Mouse (Mus musculus): Measurements from ENCODE around the gene Ldhc. TPM values are rescaled to one million over a fixed set of nuclear protein-coding genes. Genes with fewer than 3 reads are reported as not detected.
"Not testable (repeated sequence)": the region's sequence is repeated elsewhere in the genome, so short reads cannot be mapped to it uniquely, and the experiment has no call there.

Gene Ldhc
- polyA plus RNA-seq (2014; fragmentation: Nextera tagmentation; extraction: Ambion mirVana) = not detected in 2 replicates

DNA sequence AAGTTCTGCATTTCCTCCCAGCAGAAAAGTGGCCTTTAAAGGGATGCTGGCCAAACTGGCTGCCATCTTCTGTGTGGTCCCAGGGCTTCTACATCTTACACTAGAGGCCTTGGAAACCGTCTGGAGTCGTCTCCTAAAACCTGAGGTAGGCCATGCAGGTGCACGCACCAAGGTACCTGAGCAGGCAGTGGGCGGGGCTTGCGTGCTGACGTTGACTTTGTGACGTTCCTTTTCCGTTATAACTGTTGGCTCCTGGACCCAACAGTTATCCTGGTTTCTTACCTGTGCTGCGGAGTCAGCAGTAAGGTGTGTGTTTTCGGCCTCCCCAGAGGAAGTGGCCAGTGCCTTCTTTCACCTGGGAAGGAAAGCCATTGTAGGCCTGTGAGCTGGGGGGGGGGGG is at the start of gene Ldhc:
Ldhc (plus strand) TSS at position 208 of the 400 bp plus-strand sequence.
- Histone ChIP-seq H3K4me1 (ENCODE audit: control insufficient read depth, insufficient read depth, low read length) (no peaks in the 10 kb centered on the region), H3K9me3 (replicated peaks; ENCODE audit: control insufficient read depth, low read length) (no peaks in the 10 kb centered on the region), H3K36me3 (ENCODE audit: control insufficient read depth, insufficient read depth, low read length) (no peaks in the 10 kb centered on the region), H3K27ac (ENCODE audit: low read depth, low read length) (no peak within 1 kb of the TSS), H3K27me3 (ENCODE audit: control insufficient read depth, insufficient read depth, low read length) (no peaks in the 10 kb centered on the region), H3K9ac (ENCODE audit: low read depth, low read length) (no peak within 1 kb of the TSS), H3K4me2 (no peak within 1 kb of the TSS), H3K4me3 (ENCODE audit: low read depth, low read length) (no peak within 1 kb of the TSS)
- no peak for ATAC-seq (replicated peaks; ENCODE audit: insufficient number of reproducible peaks, low FRiP score, low TSS enrichment)
- 39% methylated on average over 10 of the region's 10 CpGs for WGBS (ENCODE audit: insufficient replicate concordance)

DNA sequence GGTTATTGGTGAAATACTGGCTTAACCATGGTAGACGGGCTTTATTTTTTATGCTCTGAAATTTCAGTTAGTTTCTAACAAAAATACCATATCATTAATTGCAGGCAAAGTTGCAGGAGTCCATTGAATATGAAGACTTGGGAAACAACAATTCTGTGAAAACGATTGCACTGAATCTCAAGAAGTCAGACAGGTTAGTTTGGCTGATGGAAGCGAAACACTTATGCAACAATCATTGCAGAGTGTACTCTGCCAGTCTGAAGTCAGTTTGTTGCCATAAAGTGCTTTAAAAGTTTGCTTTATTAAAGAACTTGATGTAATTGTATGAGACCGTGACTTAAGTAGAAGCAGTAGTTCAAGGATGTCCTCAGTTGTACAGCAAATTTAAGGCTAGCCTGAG is 47.0 kb upstream of the Ldhc start:
- WGBS (ENCODE audit: insufficient replicate concordance) = 88% methylated on average over 4 of the region's 4 CpGs
- Histone ChIP-seq H3K27ac (ENCODE audit: low read depth, low read length) (no peak overlapping the region), H3K27me3 (ENCODE audit: control insufficient read depth, insufficient read depth, low read length) (no peaks in the 10 kb centered on the region), H3K4me3 (ENCODE audit: low read depth, low read length) (no peak overlapping the region), H3K36me3 (ENCODE audit: control insufficient read depth, insufficient read depth, low read length) (peaks cover 23% of the 10 kb centered on the region), H3K9ac (ENCODE audit: low read depth, low read length) (no peak overlapping the region), H3K4me1 (ENCODE audit: control insufficient read depth, insufficient read depth, low read length) (no peaks in the 10 kb centered on the region), H3K9me3 (replicated peaks; ENCODE audit: control insufficient read depth, low read length) (no peaks in the 10 kb centered on the region), H3K4me2 (no peak overlapping the region)
- ATAC-seq (replicated peaks; ENCODE audit: insufficient number of reproducible peaks, low FRiP score, low TSS enrichment) = no peak

DNA sequence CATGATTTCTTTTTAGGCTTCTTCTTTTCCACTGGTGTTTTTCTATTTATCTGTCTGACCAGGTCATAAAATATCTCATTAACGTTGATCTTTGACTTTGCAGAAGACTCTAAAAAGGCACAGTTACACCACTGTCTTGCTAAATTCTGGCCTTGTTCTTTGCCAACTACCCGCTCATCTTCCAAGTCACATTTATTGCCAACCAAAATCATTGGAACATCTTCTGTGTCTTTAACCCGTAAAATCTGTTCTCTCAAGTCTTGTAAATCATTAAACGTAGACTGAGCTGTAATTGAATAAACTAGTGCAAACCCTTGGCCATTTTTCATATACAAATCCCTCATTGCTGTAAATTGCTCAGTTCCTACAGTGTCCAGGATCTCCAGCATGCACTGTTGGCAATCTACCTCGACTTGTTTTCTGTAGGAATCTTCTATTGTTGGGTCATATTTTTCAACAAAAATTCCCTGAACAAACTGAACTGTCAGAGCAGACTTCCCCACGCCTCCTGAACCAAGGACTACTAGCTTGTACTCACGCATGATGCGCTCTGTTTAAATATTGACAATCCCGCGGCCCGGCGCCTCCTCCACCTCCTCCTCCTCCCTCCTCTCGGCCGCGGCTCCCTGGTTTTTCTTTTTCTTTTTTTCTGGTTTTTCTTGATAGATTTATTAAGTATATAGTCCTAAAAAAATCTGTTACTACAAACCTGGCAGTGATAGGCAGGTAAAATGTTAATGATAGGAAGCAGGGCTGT is 39.9 kb upstream of the Ldhc start:
- peaks cover 17% of the 10 kb centered on the region for H3K36me3 ChIP-seq (ENCODE audit: control insufficient read depth, insufficient read depth, low read length)
- not testable (repeated sequence) for H3K4me1 ChIP-seq (ENCODE audit: control insufficient read depth, insufficient read depth, low read length); H3K4me3 ChIP-seq (ENCODE audit: low read depth, low read length); H3K4me2 ChIP-seq; ATAC-seq (replicated peaks; ENCODE audit: insufficient number of reproducible peaks, low FRiP score, low TSS enrichment); H3K27ac ChIP-seq (ENCODE audit: low read depth, low read length); H3K9ac ChIP-seq (ENCODE audit: low read depth, low read length); H3K9me3 ChIP-seq (replicated peaks; ENCODE audit: control insufficient read depth, low read length); H3K27me3 ChIP-seq (ENCODE audit: control insufficient read depth, insufficient read depth, low read length)
- 92% methylated on average over 15 of the region's 15 CpGs for WGBS (ENCODE audit: insufficient replicate concordance)

DNA sequence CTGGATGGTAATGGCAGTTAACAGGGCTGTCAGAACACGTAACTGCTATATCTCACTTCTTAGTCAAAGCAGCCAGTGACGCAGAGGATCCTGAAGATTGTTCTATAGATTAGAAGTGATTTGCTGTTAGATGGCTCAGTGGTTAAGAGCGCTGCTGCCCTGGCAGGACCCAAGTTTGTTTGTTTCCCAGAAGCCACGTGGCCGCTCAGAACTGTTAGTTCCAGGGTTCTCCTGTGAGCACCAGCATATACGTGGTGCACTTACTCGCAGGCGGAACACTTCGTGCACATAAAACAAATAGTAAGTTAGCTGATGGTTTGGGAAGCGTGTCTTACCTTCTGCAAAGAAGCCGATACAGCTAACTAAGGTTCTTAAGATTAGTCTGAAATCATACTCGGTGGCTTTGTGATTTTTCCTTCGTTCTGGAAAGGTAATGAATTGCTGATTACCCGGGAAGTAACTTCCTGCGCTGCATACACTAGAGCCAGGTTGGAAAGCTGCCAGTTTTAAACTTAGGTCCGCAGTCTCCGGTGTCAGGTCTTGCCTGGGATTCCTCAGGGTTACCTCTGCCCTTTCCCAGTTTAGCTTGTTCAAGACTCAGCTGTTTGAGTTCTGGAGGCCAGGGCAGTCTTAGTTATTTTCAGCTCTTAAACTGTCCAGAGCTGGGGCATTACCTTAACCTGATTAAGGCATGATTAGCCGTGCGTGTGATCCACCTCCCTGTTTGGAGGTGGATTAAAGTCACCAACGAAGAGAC is 33.8 kb upstream of the Ldhc start:
- H3K4me1 ChIP-seq (ENCODE audit: control insufficient read depth, insufficient read depth, low read length) = peaks cover 22% of the 10 kb centered on the region
- peaks cover 2% of the 10 kb centered on the region; the same call in 1 of the 2 replicates for H3K36me3 ChIP-seq (ENCODE audit: control insufficient read depth, insufficient read depth, low read length)
- WGBS (ENCODE audit: insufficient replicate concordance) = 55% methylated on average over 20 of the region's 20 CpGs
- no peak overlapping the region for H3K4me3 ChIP-seq (ENCODE audit: low read depth, low read length)
- no peaks in the 10 kb centered on the region for H3K9me3 ChIP-seq (replicated peaks; ENCODE audit: control insufficient read depth, low read length)
- no peak overlapping the region for H3K9ac ChIP-seq (ENCODE audit: low read depth, low read length)
- H3K27ac ChIP-seq (ENCODE audit: low read depth, low read length) = no peak overlapping the region
- H3K4me2 ChIP-seq = peak overlapping the region; percentile 18; the same call in 1 of the 2 replicates
- ATAC-seq (replicated peaks; ENCODE audit: insufficient number of reproducible peaks, low FRiP score, low TSS enrichment) = no peak
- H3K27me3 ChIP-seq (ENCODE audit: control insufficient read depth, insufficient read depth, low read length) = no peaks in the 10 kb centered on the region

DNA sequence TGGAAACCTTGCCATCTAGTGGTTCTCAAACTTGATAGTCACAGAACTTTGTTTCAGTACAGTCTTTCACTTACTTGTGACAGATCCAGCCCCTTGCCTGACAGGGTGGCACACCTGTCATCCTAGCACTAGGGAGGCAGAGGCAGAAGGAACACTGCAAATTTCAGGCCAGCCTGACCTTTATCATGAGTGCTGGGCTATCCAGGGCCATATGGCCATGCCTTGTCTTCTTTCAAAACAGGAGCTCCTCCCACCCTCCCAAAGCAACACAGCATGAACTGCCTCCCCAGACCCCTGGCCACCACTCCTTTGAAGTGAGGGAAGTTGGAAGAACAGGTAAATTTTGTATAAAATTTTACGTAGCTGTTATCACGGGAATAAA is 33.2 kb upstream of the Ldhc start:
- H3K4me2 ChIP-seq = peak overlapping the region; percentile 18; the same call in 1 of the 2 replicates
- 77% methylated on average over 2 of the region's 2 CpGs for WGBS (ENCODE audit: insufficient replicate concordance)
- no peaks in the 10 kb centered on the region for H3K27me3 ChIP-seq (ENCODE audit: control insufficient read depth, insufficient read depth, low read length)
- no peak overlapping the region for H3K9ac ChIP-seq (ENCODE audit: low read depth, low read length)
- H3K27ac ChIP-seq (ENCODE audit: low read depth, low read length) = no peak overlapping the region
- H3K4me1 ChIP-seq (ENCODE audit: control insufficient read depth, insufficient read depth, low read length) = peaks cover 22% of the 10 kb centered on the region
- H3K9me3 ChIP-seq (replicated peaks; ENCODE audit: control insufficient read depth, low read length) = no peaks in the 10 kb centered on the region
- ATAC-seq (replicated peaks; ENCODE audit: insufficient number of reproducible peaks, low FRiP score, low TSS enrichment) = no peak
- no peak overlapping the region for H3K4me3 ChIP-seq (ENCODE audit: low read depth, low read length)
- H3K36me3 ChIP-seq (ENCODE audit: control insufficient read depth, insufficient read depth, low read length) = no peaks in the 10 kb centered on the region; the same call in 1 of the 2 replicates

DNA sequence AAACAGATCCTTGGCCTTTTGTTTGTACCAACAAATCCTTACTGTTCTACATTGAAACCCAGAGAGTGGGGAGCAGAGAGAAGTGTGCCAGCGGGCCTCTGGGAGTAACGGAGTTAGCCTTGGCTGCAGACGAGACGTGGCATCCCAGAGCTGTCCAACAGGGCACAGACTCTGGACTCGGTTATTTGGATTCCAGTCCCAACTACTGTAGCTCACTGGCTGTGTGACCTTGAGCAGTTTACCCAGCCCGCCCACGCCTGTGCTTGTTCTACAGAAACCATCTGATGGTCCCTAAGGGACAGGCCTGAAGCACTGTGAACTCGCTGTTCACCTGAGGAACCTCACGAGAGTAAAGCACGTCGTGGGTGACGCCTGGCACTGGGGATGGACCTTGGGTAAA is 31.1 kb upstream of the Ldhc start:
- H3K9ac ChIP-seq (ENCODE audit: low read depth, low read length) = no peak overlapping the region
- no peaks in the 10 kb centered on the region for H3K27me3 ChIP-seq (ENCODE audit: control insufficient read depth, insufficient read depth, low read length)
- ATAC-seq (replicated peaks; ENCODE audit: insufficient number of reproducible peaks, low FRiP score, low TSS enrichment) = no peak
- H3K27ac ChIP-seq (ENCODE audit: low read depth, low read length) = no peak overlapping the region
- no peak overlapping the region for H3K4me3 ChIP-seq (ENCODE audit: low read depth, low read length)
- peaks cover 27% of the 10 kb centered on the region for H3K4me1 ChIP-seq (ENCODE audit: control insufficient read depth, insufficient read depth, low read length)
- H3K9me3 ChIP-seq (replicated peaks; ENCODE audit: control insufficient read depth, low read length) = no peaks in the 10 kb centered on the region
- H3K4me2 ChIP-seq = no peak overlapping the region
- no peaks in the 10 kb centered on the region for H3K36me3 ChIP-seq (ENCODE audit: control insufficient read depth, insufficient read depth, low read length)
- 81% methylated on average over 12 of the region's 12 CpGs for WGBS (ENCODE audit: insufficient replicate concordance)

DNA sequence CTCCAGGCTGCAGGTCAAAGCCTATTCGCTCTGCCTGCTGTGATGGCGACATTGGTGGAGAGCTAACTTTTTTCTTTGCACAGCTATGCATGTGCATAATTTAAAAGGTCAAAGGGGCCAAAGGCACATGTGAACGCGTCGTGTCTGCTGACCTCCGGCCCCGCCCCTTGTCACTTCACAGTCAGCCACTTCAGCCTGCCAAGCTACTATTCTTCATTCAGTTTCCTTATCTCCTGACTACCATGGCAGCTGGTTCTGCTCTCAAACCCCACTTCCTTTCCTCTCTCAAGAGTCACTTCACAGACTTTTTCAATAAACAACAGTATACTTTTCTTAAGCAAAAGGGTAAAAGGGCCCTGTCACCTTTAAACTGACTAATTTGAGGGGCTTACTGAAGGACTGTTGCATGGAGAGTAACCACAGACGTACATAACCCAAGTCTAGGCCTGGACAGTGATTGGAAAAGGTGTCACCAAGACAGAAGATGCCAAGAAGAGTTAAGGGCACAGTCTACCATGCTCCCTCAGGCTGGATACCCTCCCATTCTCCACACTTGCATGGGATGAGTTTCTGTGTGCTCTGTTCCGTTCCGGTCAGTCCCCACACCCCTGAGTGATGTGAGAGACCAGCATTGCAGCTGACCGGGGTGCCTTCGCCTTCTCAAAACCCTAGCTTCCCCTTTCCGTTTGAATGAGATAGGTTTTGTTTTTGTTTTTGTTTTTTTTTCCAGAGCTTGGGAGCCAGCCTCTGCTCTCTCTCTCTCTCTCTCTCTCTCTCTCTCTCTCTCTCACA is 30.0 kb upstream of the Ldhc start:
- no peaks in the 10 kb centered on the region for H3K9me3 ChIP-seq (replicated peaks; ENCODE audit: control insufficient read depth, low read length)
- no peaks in the 10 kb centered on the region for H3K36me3 ChIP-seq (ENCODE audit: control insufficient read depth, insufficient read depth, low read length)
- H3K9ac ChIP-seq (ENCODE audit: low read depth, low read length) = no peak overlapping the region
- H3K27ac ChIP-seq (ENCODE audit: low read depth, low read length) = peak overlapping the region; percentile 85
- 31% methylated on average over 13 of the region's 13 CpGs for WGBS (ENCODE audit: insufficient replicate concordance)
- H3K4me2 ChIP-seq = no peak overlapping the region
- ATAC-seq (replicated peaks; ENCODE audit: insufficient number of reproducible peaks, low FRiP score, low TSS enrichment) = 0 out of 2 replicates have a peak, but pooled peaks have one; percentile 16
- peaks cover 27% of the 10 kb centered on the region for H3K4me1 ChIP-seq (ENCODE audit: control insufficient read depth, insufficient read depth, low read length)
- H3K4me3 ChIP-seq (ENCODE audit: low read depth, low read length) = no peak overlapping the region
- no peaks in the 10 kb centered on the region for H3K27me3 ChIP-seq (ENCODE audit: control insufficient read depth, insufficient read depth, low read length)

DNA sequence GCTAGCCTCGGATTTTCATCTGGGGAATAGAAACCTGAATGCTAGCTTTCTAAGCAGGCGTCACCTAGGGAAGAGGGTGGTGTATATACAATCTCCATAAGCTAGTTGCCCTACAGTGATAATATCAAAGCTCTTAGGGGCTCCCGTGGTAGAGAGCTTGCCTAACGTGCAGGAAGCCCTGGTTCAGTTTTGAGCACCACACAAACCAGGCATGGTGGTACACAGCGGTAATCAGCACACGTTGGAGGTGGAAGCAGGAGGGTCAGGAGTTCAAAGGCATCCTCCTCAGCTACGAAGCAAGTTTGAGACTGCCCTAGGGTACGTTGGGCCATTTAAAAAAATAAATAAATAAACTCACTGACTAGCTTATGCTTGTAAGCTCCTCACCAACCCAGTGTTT is 29.3 kb upstream of the Ldhc start:
- Histone ChIP-seq H3K27me3 (ENCODE audit: control insufficient read depth, insufficient read depth, low read length) (no peaks in the 10 kb centered on the region), H3K4me2 (no peak overlapping the region), H3K4me3 (ENCODE audit: low read depth, low read length) (no peak overlapping the region), H3K9ac (ENCODE audit: low read depth, low read length) (no peak overlapping the region), H3K4me1 (ENCODE audit: control insufficient read depth, insufficient read depth, low read length) (peaks cover 27% of the 10 kb centered on the region), H3K27ac (ENCODE audit: low read depth, low read length) (peak overlapping the region; percentile 85; the same call in 1 of the 2 replicates), H3K36me3 (ENCODE audit: control insufficient read depth, insufficient read depth, low read length) (no peaks in the 10 kb centered on the region), H3K9me3 (replicated peaks; ENCODE audit: control insufficient read depth, low read length) (no peaks in the 10 kb centered on the region)
- no peak for ATAC-seq (replicated peaks; ENCODE audit: insufficient number of reproducible peaks, low FRiP score, low TSS enrichment)
- 64% methylated on average over 8 of the region's 8 CpGs for WGBS (ENCODE audit: insufficient replicate concordance)
